Mouse (Mus musculus) forebrain, embryonic 13.5 days (tissue): ENCODE measurements around the gene 9530077C05Rik. TPM values are rescaled to one million over a fixed set of nuclear protein-coding genes. Genes with fewer than 3 reads are reported as not detected.

ENCODE experiments used
- ATAC-seq: fragments of 200-750 bp; cut with Nextera tagmentation; 2 replicates; pipeline ENCODE4 v1.8.0; 2017
- H3K27ac ChIP-seq: fragments of 300-500 bp; sonication (generic); 2 replicates; pipeline ENCODE4 v1.5.1; 2015; ENCODE audit warnings: inconsistent platforms, mild to moderate bottlenecking, moderate library complexity
- H3K27me3 ChIP-seq: fragments of 300-500 bp; sonication (generic); 2 replicates; pipeline ENCODE4 v1.6.1; 2015; ENCODE audit warnings: mild to moderate bottlenecking, inconsistent platforms
- H3K36me3 ChIP-seq: fragments of 300-500 bp; sonication (generic); 2 replicates; pipeline ENCODE4 v1.6.1; 2015; ENCODE audit warnings: mild to moderate bottlenecking, inconsistent platforms; ENCODE audit not compliant: poor library complexity, severe bottlenecking
- H3K4me1 ChIP-seq: fragments of 300-500 bp; sonication (generic); 2 replicates; pipeline ENCODE4 v1.6.1; 2015; ENCODE audit warnings: inconsistent platforms
- H3K4me2 ChIP-seq: fragments of 300-500 bp; sonication (generic); 2 replicates; pipeline ENCODE4 v1.6.1; 2015; ENCODE audit warnings: inconsistent platforms, mild to moderate bottlenecking, moderate library complexity
- H3K4me3 ChIP-seq: fragments of 300-500 bp; sonication (generic); 2 replicates; pipeline ENCODE4 v1.5.1; 2015; ENCODE audit warnings: mild to moderate bottlenecking, inconsistent platforms
- H3K9ac ChIP-seq: fragments of 300-500 bp; sonication (generic); 2 replicates; pipeline ENCODE4 v1.6.1; 2015; ENCODE audit warnings: mild to moderate bottlenecking, inconsistent platforms
- H3K9me3 ChIP-seq: fragments of 300-500 bp; sonication (generic); replicated peaks from 2 replicates; pipeline ENCODE4 v1.6.1; 2016; ENCODE audit warnings: inconsistent platforms
- WGBS: fragments of 180-500 bp; shearing (Covaris S2); methylation state at CpG from one replicate; pipeline ENCODE4 v1.1.7; 2015; 5-methylcytosine and 5-hydroxymethylcytosine counted together
- polyA plus RNA-seq: library from polyadenylated mRNA; unstranded; fragments of >200 nt; fragmentation: Nextera tagmentation; extraction: Ambion mirVana; gene quantifications from 2 replicates; pipeline ENCODE4 v1.2.1, GENCODE M21; 2015

9530077C05Rik gene
- 8.6 and 9.8 TPM in 2 replicates for polyA plus RNA-seq

GRCm38 (mm10) chr9:22411002-22411857 is at the start of gene 9530077C05Rik:
Gene 9530077C05Rik (plus strand): TSS chr9:22411513.
- Histone ChIP-seq H3K9ac (peak within 1 kb of the TSS; percentile 70), H3K4me2 (peak within 1 kb of the TSS; percentile 71), H3K27ac (peak within 1 kb of the TSS; percentile 32; the same call in 1 of the 2 replicates), H3K36me3 (no peaks in the 10 kb centered on the region), H3K27me3 (no peaks in the 10 kb centered on the region), H3K4me1 (no peaks in the 10 kb centered on the region; the same call in 1 of the 2 replicates), H3K9me3 (no peaks in the 10 kb centered on the region), H3K4me3 (peak within 1 kb of the TSS; percentile 55)
- under 1% methylated on average over 43 of the region's 43 CpGs for WGBS
- peak; percentile 99 for ATAC-seq

GRCm38 (mm10) chr9:22366221-22366620 is 45.1 kb upstream of the 9530077C05Rik start:
- peaks cover 83% of the 10 kb centered on the region for H3K36me3 ChIP-seq

GRCm38 (mm10) chr9:22366621-22367020 is 44.7 kb upstream of the 9530077C05Rik start:
- Histone ChIP-seq H3K4me1 (no peaks in the 10 kb centered on the region), H3K27ac (no peak overlapping the region), H3K36me3 (peaks cover 83% of the 10 kb centered on the region), H3K4me3 (no peak overlapping the region), H3K9me3 (no peaks in the 10 kb centered on the region), H3K4me2 (no peak overlapping the region), H3K9ac (no peak overlapping the region), H3K27me3 (no peaks in the 10 kb centered on the region)
- no peak for ATAC-seq
- WGBS, result 95% methylated on average over 10 of the region's 10 CpGs

More at GRCm38 (mm10) chr9:22366221-22366620, 45.1 kb upstream of the 9530077C05Rik start:
- no peak overlapping the region for H3K9ac ChIP-seq
- WGBS, result 98% methylated on average over 2 of the region's 2 CpGs
- H3K27me3 ChIP-seq, result no peaks in the 10 kb centered on the region
- no peak overlapping the region for H3K4me3 ChIP-seq
- no peak overlapping the region for H3K4me2 ChIP-seq
- no peak overlapping the region for H3K27ac ChIP-seq
- H3K9me3 ChIP-seq, result no peaks in the 10 kb centered on the region
- no peak for ATAC-seq
- no peaks in the 10 kb centered on the region for H3K4me1 ChIP-seq

- H3K27ac ChIP-seq, result no peak overlapping the region
- H3K9ac ChIP-seq, result no peak overlapping the region
- no peak overlapping the region for H3K4me3 ChIP-seq
- H3K27me3 ChIP-seq, result no peaks in the 10 kb centered on the region
- H3K36me3 ChIP-seq, result peaks cover 84% of the 10 kb centered on the region
- H3K9me3 ChIP-seq, result no peaks in the 10 kb centered on the region
- no peaks in the 10 kb centered on the region for H3K4me1 ChIP-seq
- WGBS, result 83% methylated on average over 6 of the region's 6 CpGs
- no peak for ATAC-seq
- no peak overlapping the region for H3K4me2 ChIP-seq
These were observed 43.3 kb upstream of the 9530077C05Rik start for GRCm38 (mm10) chr9:22368030-22368429.

- Histone ChIP-seq H3K27me3 (no peaks in the 10 kb centered on the region), H3K9ac (no peak overlapping the region), H3K36me3 (peaks cover 79% of the 10 kb centered on the region), H3K4me1 (no peaks in the 10 kb centered on the region), H3K27ac (no peak overlapping the region), H3K4me3 (no peak overlapping the region), H3K9me3 (no peaks in the 10 kb centered on the region), H3K4me2 (no peak overlapping the region)
- ATAC-seq, result no peak
- 96% methylated on average over 4 of the region's 4 CpGs for WGBS
These were observed 38.6 kb upstream of the 9530077C05Rik start for GRCm38 (mm10) chr9:22372760-22373159.

- no peak for ATAC-seq
- peaks cover 80% of the 10 kb centered on the region for H3K36me3 ChIP-seq
- no peak overlapping the region for H3K9ac ChIP-seq
- H3K27me3 ChIP-seq, result no peaks in the 10 kb centered on the region
- H3K27ac ChIP-seq, result no peak overlapping the region
- H3K4me2 ChIP-seq, result no peak overlapping the region
- no peaks in the 10 kb centered on the region for H3K4me1 ChIP-seq
- no peaks in the 10 kb centered on the region for H3K9me3 ChIP-seq
- no peak overlapping the region for H3K4me3 ChIP-seq
- WGBS, result 89% methylated on average over 5 of the region's 5 CpGs
These were observed 35.2 kb upstream of the 9530077C05Rik start for GRCm38 (mm10) chr9:22376086-22376485.

- H3K9me3 ChIP-seq, result no peaks in the 10 kb centered on the region
- ATAC-seq, result no peak
- H3K27me3 ChIP-seq, result no peaks in the 10 kb centered on the region
- H3K9ac ChIP-seq, result no peak overlapping the region
- peaks cover 33% of the 10 kb centered on the region for H3K4me1 ChIP-seq
- H3K4me3 ChIP-seq, result no peak overlapping the region
- H3K4me2 ChIP-seq, result no peak overlapping the region; the same call in 1 of the 2 replicates
- H3K27ac ChIP-seq, result no peak overlapping the region
- H3K36me3 ChIP-seq, result peaks cover 20% of the 10 kb centered on the region
- WGBS, result 59% methylated on average over 2 of the region's 2 CpGs
These were observed 25.4 kb upstream of the 9530077C05Rik start for GRCm38 (mm10) chr9:22385890-22386289.

- WGBS, result 17% methylated on average over 6 of the region's 6 CpGs
- Histone ChIP-seq H3K9ac (peak overlapping the region; percentile 87), H3K4me2 (peak overlapping the region; percentile 86), H3K36me3 (0 out of 2 replicates have a peak, but pooled peaks cover 3% of the 10 kb centered on the region), H3K4me1 (peaks cover 33% of the 10 kb centered on the region), H3K9me3 (no peaks in the 10 kb centered on the region), H3K27me3 (no peaks in the 10 kb centered on the region), H3K27ac (no peak overlapping the region), H3K4me3 (peak overlapping the region; percentile 86)
- ATAC-seq, result no peak
These were observed 23.4 kb upstream of the 9530077C05Rik start for GRCm38 (mm10) chr9:22387901-22388300.

- no peaks in the 10 kb centered on the region for H3K36me3 ChIP-seq
- peak overlapping the region; percentile 86 for H3K4me3 ChIP-seq
- no peaks in the 10 kb centered on the region for H3K9me3 ChIP-seq
- H3K4me2 ChIP-seq, result peak overlapping the region; percentile 86
- peak overlapping the region; percentile 87 for H3K9ac ChIP-seq
- under 1% methylated on average over 41 of the region's 41 CpGs for WGBS
- peak overlapping the region; percentile 82 for H3K27ac ChIP-seq
- ATAC-seq, result peak; percentile 73; the same call in 1 of the 2 replicates
- peaks cover 33% of the 10 kb centered on the region for H3K4me1 ChIP-seq
- no peaks in the 10 kb centered on the region for H3K27me3 ChIP-seq
These were observed 22.8 kb upstream of the 9530077C05Rik start for GRCm38 (mm10) chr9:22388401-22388980.

- H3K36me3 ChIP-seq, result no peaks in the 10 kb centered on the region
- H3K4me2 ChIP-seq, result peak within 1 kb of the TSS; percentile 86
- H3K4me1 ChIP-seq, result peaks cover 33% of the 10 kb centered on the region
- H3K9me3 ChIP-seq, result no peaks in the 10 kb centered on the region
- WGBS, result 0% methylated on average over 41 of the region's 44 CpGs
- no peaks in the 10 kb centered on the region for H3K27me3 ChIP-seq
- peak within 1 kb of the TSS; percentile 87 for H3K9ac ChIP-seq
- H3K4me3 ChIP-seq, result peak within 1 kb of the TSS; percentile 86
- H3K27ac ChIP-seq, result peak within 1 kb of the TSS; percentile 82
- peak; percentile 96 for ATAC-seq
These were observed 22.3 kb upstream of the 9530077C05Rik start, which contains the start of gene Anln for GRCm38 (mm10) chr9:22389021-22389476. Gene Anln (minus strand): TSS chr9:22389188.

- 68% methylated on average over 6 of the region's 6 CpGs for WGBS
- Histone ChIP-seq H3K27ac (no peak overlapping the region), H3K4me2 (peak overlapping the region; percentile 86), H3K4me3 (peak overlapping the region; percentile 86), H3K36me3 (no peaks in the 10 kb centered on the region), H3K4me1 (peaks cover 33% of the 10 kb centered on the region), H3K9ac (peak overlapping the region; percentile 87), H3K27me3 (no peaks in the 10 kb centered on the region), H3K9me3 (no peaks in the 10 kb centered on the region)
- ATAC-seq, result no peak
These were observed 21.5 kb upstream of the 9530077C05Rik start for GRCm38 (mm10) chr9:22389736-22390245.

- ATAC-seq, result no peak
- Histone ChIP-seq H3K9ac (no peak overlapping the region), H3K27ac (no peak overlapping the region), H3K27me3 (no peaks in the 10 kb centered on the region), H3K36me3 (no peaks in the 10 kb centered on the region), H3K4me1 (peaks cover 33% of the 10 kb centered on the region), H3K4me3 (no peak overlapping the region), H3K4me2 (no peak overlapping the region), H3K9me3 (no peaks in the 10 kb centered on the region)
- 90% methylated on average over 5 of the region's 5 CpGs for WGBS
These were observed 20.9 kb upstream of the 9530077C05Rik start for GRCm38 (mm10) chr9:22390390-22390789.
